Mouse (Mus musculus): ENCODE results near the gene Sirt2. TPM values are rescaled to one million over a fixed set of nuclear protein-coding genes. Genes with fewer than 3 reads are reported as not detected.

Gene Sirt2
- total and polyA plus RNA-seq, 2 experiments, result 15.1 to 52.9 TPM

DNA sequence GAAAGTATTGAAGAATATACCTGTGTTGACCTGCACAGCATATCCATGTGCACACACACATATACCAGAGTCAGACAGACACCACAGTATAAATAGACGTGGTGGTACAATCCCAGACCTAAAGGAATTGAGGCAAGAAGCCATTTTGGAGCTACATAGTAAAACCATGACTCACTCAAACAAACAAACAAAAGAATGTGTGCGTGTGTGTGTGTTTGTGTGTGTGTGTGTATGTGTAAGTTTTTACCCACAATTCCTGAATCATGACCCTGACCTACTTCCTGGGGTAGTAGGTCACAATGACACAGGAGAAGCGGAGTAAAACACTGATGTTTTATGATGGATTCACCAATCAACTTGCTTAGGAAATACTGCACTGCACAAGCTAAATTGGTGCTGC, 34.9 kb downstream of the Sirt2 start:
- no peak overlapping the region for H3K4me3 ChIP-seq (ENCODE audit: insufficient read depth, low read depth, low read length)
- H3K4me1 ChIP-seq (ENCODE audit: control insufficient read depth, insufficient read depth, low read length), result peaks cover 9% of the 10 kb centered on the region
- H3K27me3 ChIP-seq (ENCODE audit: control insufficient read depth, insufficient read depth, low read length), result no peaks in the 10 kb centered on the region
- DNase-seq (ENCODE audit: extremely low read depth, low read depth, low spot score), result no peak
- 39% methylated on average over 3 of the region's 3 CpGs for WGBS
- H3K79me2 ChIP-seq (ENCODE audit: control insufficient read depth, insufficient read depth, low read length), result no peaks in the 10 kb centered on the region
- no peak overlapping the region for H3K27ac ChIP-seq (replicated peaks; ENCODE audit: insufficient read depth, low read depth, low read length)
- H3K36me3 ChIP-seq (ENCODE audit: control insufficient read depth, insufficient read depth, low read length), result no peaks in the 10 kb centered on the region
- no peak overlapping the region for H3K9ac ChIP-seq (ENCODE audit: low read depth, low read length)
- TF ChIP-seq CTCF (IDR thresholded peaks at IDR 0.05; ENCODE audit: low read depth, low read length) (no peak), POLR2A (IDR thresholded peaks at IDR 0.05; ENCODE audit: extremely low read depth, insufficient read depth, low read length) (no peak)

DNA sequence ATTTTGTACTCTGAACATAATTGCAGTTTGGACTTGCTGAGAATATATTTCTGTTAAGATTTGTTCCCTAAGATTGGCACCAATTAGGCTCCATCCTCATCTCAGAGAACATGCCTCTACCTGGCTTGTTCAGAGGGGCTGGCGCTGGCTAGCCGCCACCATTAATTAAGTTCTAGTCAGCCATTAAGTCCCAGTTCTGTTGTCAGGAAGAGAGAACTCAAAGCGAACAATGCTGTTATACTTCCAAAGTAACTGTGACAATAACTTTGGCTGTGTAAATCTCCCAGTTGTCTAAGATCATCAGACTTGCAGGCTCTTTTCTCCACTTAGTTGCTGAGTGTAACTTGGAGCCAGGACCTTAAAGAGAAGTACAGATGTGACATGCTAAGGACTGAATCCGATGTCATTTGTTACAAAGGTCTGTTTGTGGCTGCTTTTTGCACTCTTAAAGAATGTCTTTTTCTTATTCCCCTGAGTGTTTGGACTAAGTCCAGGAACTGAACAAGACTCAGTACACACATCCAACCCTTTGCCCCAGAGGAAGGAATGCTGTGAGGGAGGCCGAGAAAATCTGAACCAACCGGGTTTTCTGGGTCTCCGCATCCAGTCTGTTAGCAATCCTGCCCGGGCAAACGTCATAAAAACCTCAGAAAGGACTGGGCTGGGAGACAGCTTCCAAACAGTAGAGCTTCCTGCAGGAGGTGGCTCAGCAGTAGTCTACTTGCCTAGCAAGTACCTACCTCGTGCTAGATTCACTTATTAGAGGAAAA, 35.6 kb downstream of the Sirt2 start:
- Histone ChIP-seq H3K36me3 (ENCODE audit: control insufficient read depth, insufficient read depth, low read length) (no peaks in the 10 kb centered on the region), H3K27me3 (ENCODE audit: control insufficient read depth, insufficient read depth, low read length) (no peaks in the 10 kb centered on the region), H3K27ac (replicated peaks; ENCODE audit: insufficient read depth, low read depth, low read length) (no peak overlapping the region), H3K4me3 (ENCODE audit: insufficient read depth, low read depth, low read length) (no peak overlapping the region), H3K9ac (ENCODE audit: low read depth, low read length) (no peak overlapping the region), H3K79me2 (ENCODE audit: control insufficient read depth, insufficient read depth, low read length) (no peaks in the 10 kb centered on the region), H3K4me1 (ENCODE audit: control insufficient read depth, insufficient read depth, low read length) (peaks cover 6% of the 10 kb centered on the region)
- no peak for DNase-seq (ENCODE audit: extremely low read depth, low read depth, low spot score)
- 57% methylated on average over 10 of the region's 10 CpGs for WGBS
- TF ChIP-seq CTCF (IDR thresholded peaks at IDR 0.05; ENCODE audit: low read depth, low read length) (no peak), POLR2A (IDR thresholded peaks at IDR 0.05; ENCODE audit: extremely low read depth, insufficient read depth, low read length) (no peak)

DNA sequence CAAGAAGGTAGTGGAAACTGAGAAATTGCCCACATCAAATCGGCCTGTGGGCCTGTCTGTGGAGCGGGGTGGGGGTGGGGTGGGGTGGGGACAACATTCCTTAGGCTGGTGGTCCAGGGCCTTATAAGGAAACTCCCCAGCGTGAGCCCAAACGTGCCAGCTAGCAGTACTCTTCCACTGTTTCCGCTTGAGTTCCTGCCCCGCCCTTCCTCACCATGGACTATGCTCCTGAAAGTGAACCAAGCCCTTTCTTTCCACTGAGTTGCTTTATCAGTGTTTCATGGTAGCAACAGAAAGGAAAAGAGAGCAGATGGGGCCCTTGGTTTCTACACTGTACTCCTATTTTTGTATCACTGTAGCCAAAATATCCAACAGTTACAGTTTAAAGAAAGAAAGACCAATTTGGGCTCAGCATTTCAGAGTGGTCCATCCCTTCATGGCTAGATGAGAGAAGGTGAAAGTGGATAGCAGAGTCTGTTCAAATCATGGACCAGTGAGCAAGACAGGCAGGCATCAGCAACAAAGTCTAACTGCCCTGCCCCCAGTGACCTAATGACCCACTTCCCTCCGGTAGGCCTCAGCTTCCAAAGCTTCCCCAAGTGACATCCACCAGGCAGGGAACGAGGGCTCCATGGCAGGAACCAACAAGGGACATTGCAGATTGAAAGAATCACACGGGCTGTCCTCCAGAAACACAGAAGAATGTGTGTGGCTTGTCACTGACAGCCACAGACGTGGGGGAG, 36.5 kb downstream of the Sirt2 start:
- WGBS, result 20% methylated on average over 10 of the region's 10 CpGs
- DNase-seq (ENCODE audit: extremely low read depth, low read depth, low spot score), result peak; percentile 50
- H3K79me2 ChIP-seq (ENCODE audit: control insufficient read depth, insufficient read depth, low read length), result no peaks in the 10 kb centered on the region
- no peak overlapping the region for H3K27ac ChIP-seq (replicated peaks; ENCODE audit: insufficient read depth, low read depth, low read length)
- no peak for TF ChIP-seq CTCF (IDR thresholded peaks at IDR 0.05; ENCODE audit: low read depth, low read length)
- TF ChIP-seq POLR2A (IDR thresholded peaks at IDR 0.05; ENCODE audit: extremely low read depth, insufficient read depth, low read length), result no peak
- H3K4me3 ChIP-seq (ENCODE audit: insufficient read depth, low read depth, low read length), result no peak overlapping the region
- no peak overlapping the region for H3K9ac ChIP-seq (ENCODE audit: low read depth, low read length)
- no peaks in the 10 kb centered on the region for H3K36me3 ChIP-seq (ENCODE audit: control insufficient read depth, insufficient read depth, low read length)
- peaks cover 8% of the 10 kb centered on the region for H3K4me1 ChIP-seq (ENCODE audit: control insufficient read depth, insufficient read depth, low read length)
- H3K27me3 ChIP-seq (ENCODE audit: control insufficient read depth, insufficient read depth, low read length), result no peaks in the 10 kb centered on the region

DNA sequence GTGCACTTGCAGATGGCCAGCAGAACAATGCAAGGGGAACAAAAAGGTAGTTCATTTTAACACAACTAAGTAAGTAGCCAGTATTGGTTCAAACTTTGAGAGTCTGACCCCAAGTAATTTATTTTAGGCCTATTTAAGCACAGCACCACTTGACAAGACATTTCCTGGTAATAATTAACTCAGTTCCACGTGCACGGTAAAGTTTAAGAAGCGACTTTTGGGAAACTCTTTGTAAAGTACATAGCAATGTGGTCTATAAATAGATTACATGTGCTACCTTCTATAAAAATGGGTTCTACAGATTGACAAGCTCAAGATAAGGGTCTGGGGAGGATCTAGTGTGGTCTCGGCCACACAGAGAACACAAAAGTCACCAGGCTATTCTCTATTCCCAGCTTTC, 37.2 kb downstream of the Sirt2 start:
- Histone ChIP-seq H3K9ac (ENCODE audit: low read depth, low read length) (no peak overlapping the region), H3K4me1 (ENCODE audit: control insufficient read depth, insufficient read depth, low read length) (peaks cover 9% of the 10 kb centered on the region), H3K27me3 (ENCODE audit: control insufficient read depth, insufficient read depth, low read length) (no peaks in the 10 kb centered on the region), H3K27ac (replicated peaks; ENCODE audit: insufficient read depth, low read depth, low read length) (no peak overlapping the region), H3K79me2 (ENCODE audit: control insufficient read depth, insufficient read depth, low read length) (no peaks in the 10 kb centered on the region), H3K4me3 (ENCODE audit: insufficient read depth, low read depth, low read length) (no peak overlapping the region), H3K36me3 (ENCODE audit: control insufficient read depth, insufficient read depth, low read length) (no peaks in the 10 kb centered on the region)
- TF ChIP-seq CTCF (IDR thresholded peaks at IDR 0.05; ENCODE audit: low read depth, low read length) (no peak), POLR2A (IDR thresholded peaks at IDR 0.05; ENCODE audit: extremely low read depth, insufficient read depth, low read length) (no peak)
- 35% methylated on average over 4 of the region's 4 CpGs for WGBS
- peak; percentile 67 for DNase-seq (ENCODE audit: extremely low read depth, low read depth, low spot score)

DNA sequence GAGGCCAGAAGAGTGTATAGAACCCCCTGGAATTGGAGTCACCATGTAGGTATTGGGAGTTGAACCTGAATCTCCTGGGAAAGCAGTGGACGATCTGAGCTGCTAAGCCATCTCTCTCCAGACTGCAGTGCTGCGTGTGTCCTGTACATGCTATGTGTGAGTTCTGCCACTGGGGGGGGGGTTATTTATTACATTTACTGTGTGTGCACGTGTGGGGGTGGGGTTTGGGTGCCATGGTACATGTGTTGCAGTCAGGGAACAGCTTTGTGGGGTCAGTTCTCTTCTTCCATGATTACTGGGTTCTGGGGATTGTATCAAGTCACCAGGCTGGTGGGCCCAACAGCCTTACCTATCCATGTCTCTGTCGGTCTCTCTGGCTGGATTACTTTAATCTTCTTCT, 40.3 kb downstream of the Sirt2 start:
- peaks cover under 1% of the 10 kb centered on the region; the same call in 1 of the 2 replicates for H3K79me2 ChIP-seq (ENCODE audit: control insufficient read depth, insufficient read depth, low read length)
- no peak overlapping the region for H3K27ac ChIP-seq (replicated peaks; ENCODE audit: insufficient read depth, low read depth, low read length)
- TF ChIP-seq CTCF (IDR thresholded peaks at IDR 0.05; ENCODE audit: low read depth, low read length) (no peak), POLR2A (IDR thresholded peaks at IDR 0.05; ENCODE audit: extremely low read depth, insufficient read depth, low read length) (no peak)
- 0 out of 2 replicates have a peak, but pooled peaks cover under 1% of the 10 kb centered on the region for H3K36me3 ChIP-seq (ENCODE audit: control insufficient read depth, insufficient read depth, low read length)
- WGBS, result 69% methylated on average over 4 of the region's 4 CpGs
- no peak for DNase-seq (ENCODE audit: extremely low read depth, low read depth, low spot score)
- peaks cover 9% of the 10 kb centered on the region for H3K4me1 ChIP-seq (ENCODE audit: control insufficient read depth, insufficient read depth, low read length)
- H3K4me3 ChIP-seq (ENCODE audit: insufficient read depth, low read depth, low read length), result no peak overlapping the region
- no peak overlapping the region for H3K9ac ChIP-seq (ENCODE audit: low read depth, low read length)
- H3K27me3 ChIP-seq (ENCODE audit: control insufficient read depth, insufficient read depth, low read length), result no peaks in the 10 kb centered on the region
